Mouse (Mus musculus) CH12.LX (cell line): Measurements from ENCODE around the gene Dzip1l. TPM values are rescaled to one million over a fixed set of nuclear protein-coding genes. Genes with fewer than 3 reads are reported as not detected.

ENCODE experiments used
- DNase-seq: peaks from one replicate; pipeline ENCODE4 v3.0.0-alpha.2; 2013; ENCODE audit errors: extremely low read depth
- H3K27ac ChIP-seq: 2 replicates; pipeline ENCODE4 v1.5.1; 2012; ENCODE audit warnings: low read depth, mild to moderate bottlenecking, control low read depth, moderate library complexity; ENCODE audit not compliant: insufficient read depth
- H3K27me3 ChIP-seq: replicated peaks from 2 replicates; pipeline ENCODE3; 2012; ENCODE audit warnings: inconsistent platforms
- H3K36me3 ChIP-seq, 2 experiments: replicated peaks in 1 of 2; 2 replicates each; pipeline versions ENCODE3 to v1.6.1; 2012; ENCODE audit warnings: inconsistent platforms in 1 of 2, low read length in 1 of 2, mild to moderate bottlenecking in 1 of 2, mixed read lengths in 1 of 2, moderate library complexity in 1 of 2; ENCODE audit not compliant: control insufficient read depth in 1 of 2, insufficient read depth in 1 of 2
- H3K4me1 ChIP-seq, 2 experiments: 2 replicates each; pipeline ENCODE4 v1.6.1; 2012; ENCODE audit warnings: inconsistent platforms in 1 of 2, moderate library complexity in 1 of 2; ENCODE audit not compliant: insufficient read depth in 2 of 2, control insufficient read depth in 1 of 2
- H3K4me2 ChIP-seq: 2 replicates; pipeline ENCODE4 v1.6.1; 2012; ENCODE audit warnings: low read depth, mild to moderate bottlenecking, control low read depth; ENCODE audit not compliant: poor library complexity, insufficient read depth, severe bottlenecking
- H3K4me3 ChIP-seq, 3 experiments: fragments of 150-350 bp in 1 of 3; sonication (generic) in 1 of 3; replicated peaks in 1 of 3; 2 replicates each; pipeline versions ENCODE3 to v1.5.1; 2011 to 2012; ENCODE audit warnings: low read depth in 2 of 3, low read length in 2 of 3, mild to moderate bottlenecking in 2 of 3, moderate library complexity in 2 of 3, control low read depth in 1 of 3, improper control_type of control experiment in 1 of 3, inconsistent platforms in 1 of 3, mixed read lengths in 1 of 3; ENCODE audit not compliant: poor library complexity in 1 of 3
- H3K79me2 ChIP-seq: replicated peaks from 2 replicates; pipeline ENCODE4 v1.6.1; 2012; ENCODE audit warnings: mild to moderate bottlenecking, moderate library complexity; ENCODE audit not compliant: control insufficient read depth, poor library complexity, insufficient read depth, severe bottlenecking; ENCODE audit errors: extremely low read depth
- H3K9ac ChIP-seq: 2 replicates; pipeline ENCODE4 v1.6.1; 2012; ENCODE audit warnings: low read depth, mild to moderate bottlenecking, control low read depth, moderate library complexity; ENCODE audit not compliant: insufficient read depth
- H3K9me3 ChIP-seq: replicated peaks from 2 replicates; pipeline ENCODE3; 2012; ENCODE audit warnings: low read length, inconsistent platforms, mixed read lengths
- BHLHE40 ChIP-seq: IDR thresholded peaks from 2 replicates; pipeline ENCODE4 v1.6.1; 2011; ENCODE audit warnings: mild to moderate bottlenecking, low read depth, low read length, improper control_type of control experiment
- CHD1 ChIP-seq: IDR thresholded peaks from 2 replicates; pipeline ENCODE4 v1.6.1; 2012; ENCODE audit warnings: low read depth, low read length, improper control_type of control experiment, inconsistent platforms
- CHD2 ChIP-seq: IDR thresholded peaks from 2 replicates; pipeline ENCODE4 v1.6.1; 2011; ENCODE audit warnings: low read length, improper control_type of control experiment
- ELF1 ChIP-seq: IDR thresholded peaks from 2 replicates; pipeline ENCODE4 v1.6.1; 2014; ENCODE audit warnings: low read depth, mild to moderate bottlenecking, inconsistent platforms, low read length, improper control_type of control experiment
- ETS1 ChIP-seq: conservative IDR thresholded peaks from 2 replicates; pipeline ENCODE4 v1.6.1; 2012; ENCODE audit warnings: low read depth, mild to moderate bottlenecking, inconsistent platforms, low read length, improper control_type of control experiment, moderate library complexity
- GABPA ChIP-seq: IDR thresholded peaks from 2 replicates; pipeline ENCODE4 v1.6.1; 2012; ENCODE audit warnings: low read depth, low read length, improper control_type of control experiment, inconsistent platforms; ENCODE audit not compliant: insufficient replicate concordance
- IRF4 ChIP-seq: IDR thresholded peaks from 2 replicates; pipeline ENCODE4 v1.6.1; 2014; ENCODE audit warnings: low read depth, mild to moderate bottlenecking, inconsistent platforms, low read length, improper control_type of control experiment
- JUND ChIP-seq: conservative IDR thresholded peaks from 2 replicates; pipeline ENCODE4 v1.6.1; 2011; ENCODE audit warnings: low read depth, low read length, improper control_type of control experiment
- MAFK ChIP-seq: IDR thresholded peaks from 2 replicates; pipeline ENCODE4 v1.6.1; 2011; ENCODE audit warnings: low read length, improper control_type of control experiment; ENCODE audit not compliant: insufficient replicate concordance
- MAX ChIP-seq: IDR thresholded peaks from 2 replicates; pipeline ENCODE4 v1.6.1; 2011; ENCODE audit warnings: low read length, improper control_type of control experiment
- MEF2A ChIP-seq: IDR thresholded peaks from 2 replicates; pipeline ENCODE4 v1.6.1; 2014; ENCODE audit warnings: low read depth, mild to moderate bottlenecking, inconsistent platforms, low read length, improper control_type of control experiment, borderline replicate concordance
- MXI1 ChIP-seq: IDR thresholded peaks from 2 replicates; pipeline ENCODE4 v1.6.1; 2011; ENCODE audit warnings: mild to moderate bottlenecking, low read depth, low read length, improper control_type of control experiment
- NRF1 ChIP-seq: IDR thresholded peaks from 2 replicates; pipeline ENCODE4 v1.6.1; 2014; ENCODE audit warnings: low read depth, mild to moderate bottlenecking, inconsistent platforms, low read length, improper control_type of control experiment, moderate library complexity
- POLR2A ChIP-seq: IDR thresholded peaks from 2 replicates; pipeline ENCODE4 v1.6.1; 2011; ENCODE audit warnings: low read depth, mild to moderate bottlenecking, improper control_type of control experiment, low read length
- POLR2AphosphoS2 ChIP-seq: IDR thresholded peaks from 2 replicates; pipeline ENCODE4 v1.6.1; 2011; ENCODE audit warnings: low read depth, low read length, improper control_type of control experiment
- SIN3A ChIP-seq: IDR thresholded peaks from 2 replicates; pipeline ENCODE4 v1.6.1; 2012; ENCODE audit warnings: low read length, improper control_type of control experiment, inconsistent platforms
- USF1 ChIP-seq: IDR thresholded peaks from 2 replicates; pipeline ENCODE4 v1.6.1; 2014; ENCODE audit warnings: low read depth, mild to moderate bottlenecking, inconsistent platforms, low read length, improper control_type of control experiment
- USF2 ChIP-seq: conservative IDR thresholded peaks from 2 replicates; pipeline ENCODE4 v1.6.1; 2011; ENCODE audit warnings: low read depth, low read length, improper control_type of control experiment
- ZC3H11A ChIP-seq: IDR thresholded peaks from 2 replicates; pipeline ENCODE4 v1.6.1; 2012; ENCODE audit warnings: low read depth, mild to moderate bottlenecking, inconsistent platforms, low read length, improper control_type of control experiment
- ZNF384 ChIP-seq: IDR thresholded peaks from 2 replicates; pipeline ENCODE4 v1.6.1; 2012; ENCODE audit warnings: low read depth, low read length, improper control_type of control experiment, inconsistent platforms
- dilution Hi-C: fragments of 300-500 bp; cut with MboI; formaldehyde crosslinking; loops from 2 replicates; pipeline ENCODE4 v1.14.3; 2020; ENCODE audit warnings: low sequenced_read_pairs; ENCODE audit not compliant: extremely low pct_unique_long_range_greater_than_20kb, extremely low pct_ligation_motif_present
- in situ Hi-C: fragments of 300-500 bp; cut with MboI; formaldehyde crosslinking; loops from 3 replicates; pipeline ENCODE4 v1.14.3; 2019; ENCODE audit warnings: low sequenced_read_pairs, low pct_ligation_motif_present, low pct_unique_long_range_greater_than_20kb, mixed read lengths
- polyA plus RNA-seq: library from polyadenylated mRNA; unstranded; fragments of >175 nt; gene quantifications from 2 replicates; pipeline ENCODE4 v1.2.1, GENCODE M21; 2012; ENCODE audit warnings: low read depth; ENCODE audit not compliant: insufficient read length
- total RNA-seq, 2 experiments: library from RNA; depleted of rRNA; stranded (reverse); fragments of 300-350 nt in 1 of 2; fragments of >200 nt in 1 of 2; gene quantifications; 2 replicates each; pipeline ENCODE4 v1.2.3; 2012 to 2014

Gene Dzip1l
- total and polyA plus RNA-seq, 3 experiments, result not detected

GRCm38 (mm10) chr9:99628581-99628980 is 715 bp upstream of the Dzip1l start:
- TF ChIP-seq MAX (no peak), ZNF384 (no peak), GABPA (no peak), MEF2A (no peak)
- no peak overlapping the region for H3K4me2 ChIP-seq

GRCm38 (mm10) chr9:99630071-99630470 is 775 bp downstream of the Dzip1l start:
- no peak overlapping the region for H3K9ac ChIP-seq

More at GRCm38 (mm10) chr9:99628581-99628980, 715 bp upstream of the Dzip1l start:
- H3K4me3 ChIP-seq, result no peak overlapping the region
- no peak overlapping the region for H3K9ac ChIP-seq
- H3K79me2 ChIP-seq, result no peaks in the 10 kb centered on the region
- no peaks in the 10 kb centered on the region for H3K9me3 ChIP-seq
- H3K4me1 ChIP-seq, result no peaks in the 10 kb centered on the region
- H3K27me3 ChIP-seq, result no peaks in the 10 kb centered on the region
- no peak overlapping the region for H3K27ac ChIP-seq
- no peak for DNase-seq
- in situ Hi-C loops (no loop called here), dilution Hi-C loops (no loop called here)
- no peaks in the 10 kb centered on the region for H3K36me3 ChIP-seq

GRCm38 (mm10) chr9:99630528-99631125 is 1.3 kb downstream of the Dzip1l start:
- Histone ChIP-seq H3K4me2 (no peak overlapping the region), H3K27ac (no peak overlapping the region), H3K4me1 (no peaks in the 10 kb centered on the region), H3K9me3 (no peaks in the 10 kb centered on the region), H3K4me3 (no peak overlapping the region), H3K27me3 (no peaks in the 10 kb centered on the region), H3K9ac (no peak overlapping the region), H3K79me2 (no peaks in the 10 kb centered on the region), H3K36me3 (no peaks in the 10 kb centered on the region)
- dilution Hi-C loops (no loop called here), in situ Hi-C loops (no loop called here)
- no peak for TF ChIP-seq NRF1
- no peak for TF ChIP-seq ELF1
- TF ChIP-seq USF1, result no peak
- no peak for TF ChIP-seq MEF2A
- no peak for TF ChIP-seq ZC3H11A
- TF ChIP-seq BHLHE40, result no peak
- no peak for TF ChIP-seq POLR2AphosphoS2
- TF ChIP-seq MAFK, result no peak
- TF ChIP-seq ETS1, result no peak
- no peak for TF ChIP-seq MXI1
- no peak for TF ChIP-seq USF2
- no peak for TF ChIP-seq CHD2
- no peak for DNase-seq

More at GRCm38 (mm10) chr9:99630071-99630470, 775 bp downstream of the Dzip1l start:
- Histone ChIP-seq H3K4me2 (no peak overlapping the region), H3K4me1 (no peaks in the 10 kb centered on the region), H3K4me3 (no peak overlapping the region), H3K27me3 (no peaks in the 10 kb centered on the region), H3K27ac (no peak overlapping the region), H3K9me3 (no peaks in the 10 kb centered on the region), H3K36me3 (no peaks in the 10 kb centered on the region), H3K79me2 (no peaks in the 10 kb centered on the region)
- in situ Hi-C loops (no loop called here), dilution Hi-C loops (no loop called here)
- no peak for DNase-seq
- no peak for TF ChIP-seq CHD1
- TF ChIP-seq IRF4, result no peak
- TF ChIP-seq SIN3A, result no peak
- TF ChIP-seq POLR2A, result no peak
- TF ChIP-seq JUND, result no peak
- no peak for TF ChIP-seq POLR2AphosphoS2
